Mouse (Mus musculus) hindbrain, embryonic 16.5 days (tissue): ENCODE data around the gene Arnt2. TPM values are rescaled to one million over a fixed set of nuclear protein-coding genes. Genes with fewer than 3 reads are reported as not detected.

ENCODE experiments used
- ATAC-seq: fragments of 200-750 bp; cut with Nextera tagmentation; 2 replicates; pipeline ENCODE4 v1.8.0; 2017; ENCODE audit warnings: moderate TSS enrichment, moderate library complexity
- H3K27ac ChIP-seq: fragments of 300-500 bp; sonication (generic); 2 replicates; pipeline ENCODE4 v1.5.1; 2014; ENCODE audit warnings: low read depth, mild to moderate bottlenecking, control low read depth, low read length, moderate library complexity
- H3K27me3 ChIP-seq: fragments of 300-500 bp; sonication (generic); replicated peaks from 2 replicates; pipeline ENCODE4 v1.6.1; 2014; ENCODE audit warnings: low read length; ENCODE audit not compliant: control insufficient read depth, insufficient read depth
- H3K36me3 ChIP-seq: fragments of 300-500 bp; sonication (generic); 2 replicates; pipeline ENCODE4 v1.6.1; 2014; ENCODE audit warnings: mild to moderate bottlenecking, low read length, moderate library complexity, mixed read lengths; ENCODE audit not compliant: control insufficient read depth, insufficient read depth
- H3K4me1 ChIP-seq: fragments of 300-500 bp; sonication (generic); 2 replicates; pipeline ENCODE4 v1.6.1; 2014; ENCODE audit warnings: low read depth, low read length; ENCODE audit not compliant: control insufficient read depth, insufficient read depth
- H3K4me2 ChIP-seq: fragments of 300-500 bp; sonication (generic); 2 replicates; pipeline ENCODE4 v1.6.1; 2014; ENCODE audit warnings: mild to moderate bottlenecking, low read length, control low read depth, moderate library complexity
- H3K4me3 ChIP-seq: fragments of 300-500 bp; sonication (generic); 2 replicates; pipeline ENCODE4 v1.5.1; 2014; ENCODE audit warnings: mild to moderate bottlenecking, low read length, control low read depth, moderate library complexity
- H3K9ac ChIP-seq: fragments of 300-500 bp; sonication (generic); 2 replicates; pipeline ENCODE4 v1.6.1; 2014; ENCODE audit warnings: low read depth, mild to moderate bottlenecking, control low read depth, low read length, moderate library complexity
- H3K9me3 ChIP-seq: fragments of 300-500 bp; sonication (generic); 2 replicates; pipeline ENCODE4 v1.6.1; 2014; ENCODE audit warnings: mild to moderate bottlenecking, low read length, moderate library complexity; ENCODE audit not compliant: control insufficient read depth
- WGBS: fragments of 180-500 bp; shearing (Covaris S2); extraction: QIAGEN DNeasy Blood & Tissue Kit; methylation state at CpG from one replicate; pipeline ENCODE4 v1.1.7; 2014; 5-methylcytosine and 5-hydroxymethylcytosine counted together
- polyA plus RNA-seq: library from polyadenylated mRNA; unstranded; fragments of >200 nt; fragmentation: Nextera tagmentation; extraction: Ambion mirVana; gene quantifications from 2 replicates; pipeline ENCODE4 v1.2.1, GENCODE M21; 2015

Gene Arnt2
- polyA plus RNA-seq, 1 experiment from 2014 or later = 53.8 TPM

DNA sequence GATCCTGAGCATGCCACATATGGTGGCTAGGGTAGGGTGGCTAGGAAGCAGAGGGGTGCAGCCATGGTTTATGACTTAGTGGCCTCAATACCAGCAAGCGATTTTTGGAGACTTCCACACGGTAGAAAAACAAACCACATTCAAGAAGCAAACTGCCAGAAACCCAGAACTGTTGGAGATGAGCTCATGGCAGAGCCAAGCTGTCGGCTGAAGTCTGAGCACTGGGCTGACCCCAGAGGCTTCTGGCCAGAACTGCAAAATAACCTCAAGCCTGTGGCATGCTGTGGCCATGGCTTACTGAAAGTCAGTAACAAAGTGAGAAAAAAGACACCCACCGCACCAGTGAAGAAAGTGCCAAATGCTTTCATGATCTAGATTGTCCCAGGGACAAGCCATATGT, 110.4 kb downstream of the Arnt2 start:
- H3K4me3 ChIP-seq = no peak overlapping the region
- no peak overlapping the region for H3K27ac ChIP-seq
- peaks cover 6% of the 10 kb centered on the region for H3K36me3 ChIP-seq
- no peak overlapping the region for H3K9ac ChIP-seq
- 0 out of 2 replicates have a peak, but pooled peaks have one; percentile 2 for ATAC-seq
- no peaks in the 10 kb centered on the region for H3K27me3 ChIP-seq
- H3K4me1 ChIP-seq = no peaks in the 10 kb centered on the region
- H3K9me3 ChIP-seq = no peaks in the 10 kb centered on the region
- H3K4me2 ChIP-seq = no peak overlapping the region
- 88% methylated on average over 4 of the region's 4 CpGs for WGBS

DNA sequence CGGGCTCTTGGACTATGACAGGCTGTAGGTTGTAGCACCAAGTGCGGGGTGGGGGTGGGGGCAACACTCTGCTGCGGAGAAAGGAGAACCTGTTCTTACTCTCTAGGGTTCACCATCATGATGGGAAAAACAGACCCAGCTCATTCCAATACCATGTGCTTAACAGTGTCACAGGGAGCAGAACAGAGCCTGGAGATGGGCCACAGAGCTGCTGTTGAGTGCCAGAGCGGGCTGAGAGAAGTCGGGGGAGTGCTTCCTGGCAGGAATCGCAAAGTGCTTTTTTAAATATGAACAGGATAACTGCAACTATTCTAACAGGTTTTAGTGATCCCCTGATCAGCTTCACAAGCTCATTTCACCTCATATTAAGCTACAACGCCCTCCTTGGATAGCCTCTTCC, 116.9 kb downstream of the Arnt2 start:
- Histone ChIP-seq H3K9ac (no peak overlapping the region), H3K36me3 (no peaks in the 10 kb centered on the region), H3K4me3 (no peak overlapping the region), H3K27ac (no peak overlapping the region), H3K4me2 (no peak overlapping the region), H3K27me3 (no peaks in the 10 kb centered on the region), H3K4me1 (no peaks in the 10 kb centered on the region), H3K9me3 (no peaks in the 10 kb centered on the region)
- ATAC-seq = no peak
- WGBS = 87% methylated on average over 7 of the region's 7 CpGs

DNA sequence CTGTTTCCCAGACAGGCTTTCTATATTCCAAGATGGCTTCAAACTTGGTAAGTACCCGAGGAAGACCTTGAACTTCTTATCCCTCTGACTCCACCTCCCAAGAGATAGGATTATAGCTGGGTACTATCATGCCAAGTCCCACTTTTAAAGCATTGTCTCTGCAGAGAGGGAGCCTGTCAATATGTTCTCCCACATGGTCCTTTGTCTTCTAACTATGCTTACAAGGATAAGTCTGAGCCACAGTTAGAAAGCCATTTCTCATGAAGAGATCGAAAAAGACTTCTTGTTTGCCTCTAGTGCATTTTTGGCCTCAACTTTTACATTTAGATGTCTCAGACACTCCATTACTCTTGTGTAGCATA, 122.8 kb downstream of the Arnt2 start:
- ATAC-seq = no peak
- Histone ChIP-seq H3K36me3 (peaks cover 12% of the 10 kb centered on the region), H3K27ac (no peak overlapping the region)

DNA sequence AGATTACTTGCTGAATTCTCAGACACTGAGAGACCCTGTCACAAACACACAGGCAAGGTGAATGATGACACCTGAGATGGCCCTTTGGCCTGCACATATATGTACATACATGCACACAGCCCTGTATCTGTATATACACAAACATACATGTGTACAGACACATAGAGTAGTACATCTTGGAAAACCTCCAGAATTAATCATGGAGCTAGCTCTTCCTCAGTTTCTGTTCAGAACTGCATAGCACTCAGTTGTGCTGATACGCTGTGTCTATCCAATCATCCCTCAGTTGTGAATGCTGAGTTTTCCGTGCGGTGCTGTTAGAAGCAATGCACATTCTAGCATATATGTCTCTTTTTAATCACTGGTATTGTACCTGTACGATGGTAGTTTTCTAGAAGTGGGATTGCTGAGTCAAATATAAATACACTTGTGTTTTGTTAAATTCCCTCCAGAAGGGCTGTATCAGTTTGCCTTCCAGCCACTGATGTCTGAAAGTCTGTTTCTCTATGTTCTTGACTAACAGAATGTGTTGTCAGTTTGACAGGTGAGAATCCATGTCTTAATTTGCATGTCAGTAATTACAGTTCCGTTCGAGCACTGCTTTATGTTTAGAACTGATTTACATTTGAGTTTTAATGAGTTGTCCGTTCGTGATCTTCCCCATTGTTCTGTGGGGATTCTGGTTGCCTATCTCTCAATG, 123.3 kb downstream of the Arnt2 start:
- H3K27ac ChIP-seq = no peak overlapping the region
- no peak overlapping the region for H3K4me3 ChIP-seq
- no peaks in the 10 kb centered on the region for H3K4me1 ChIP-seq
- H3K36me3 ChIP-seq = peaks cover 12% of the 10 kb centered on the region
- H3K27me3 ChIP-seq = no peaks in the 10 kb centered on the region
- no peaks in the 10 kb centered on the region for H3K9me3 ChIP-seq
- no peak overlapping the region for H3K4me2 ChIP-seq
- 75% methylated on average over 8 of the region's 8 CpGs for WGBS
- H3K9ac ChIP-seq = no peak overlapping the region
- no peak for ATAC-seq

More for the DNA sequence above, 122.8 kb downstream of the Arnt2 start:
- no peaks in the 10 kb centered on the region for H3K4me1 ChIP-seq
- H3K27me3 ChIP-seq = no peaks in the 10 kb centered on the region
- WGBS = 76% methylated on average over 2 of the region's 2 CpGs
- H3K9ac ChIP-seq = no peak overlapping the region
- no peaks in the 10 kb centered on the region for H3K9me3 ChIP-seq
- H3K4me3 ChIP-seq = no peak overlapping the region
- H3K4me2 ChIP-seq = no peak overlapping the region

DNA sequence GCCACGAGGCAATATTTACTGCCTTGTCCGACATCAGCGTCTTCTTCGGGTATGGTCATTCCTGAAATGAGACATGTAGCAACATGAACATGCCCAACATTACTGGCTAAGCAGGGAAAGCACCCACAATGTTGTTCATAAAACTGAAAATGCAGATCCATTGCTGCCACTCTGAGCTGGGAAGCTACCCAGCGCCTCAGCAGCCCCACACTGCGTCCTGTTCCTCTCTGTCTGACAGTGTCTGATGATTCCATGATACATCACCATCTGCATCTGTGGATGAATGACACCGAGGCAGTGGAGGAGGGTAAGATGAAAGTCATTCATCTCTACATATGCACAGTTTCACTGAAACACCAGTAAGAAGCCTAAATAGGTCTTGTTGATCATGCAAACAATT, 124.2 kb downstream of the Arnt2 start:
- Histone ChIP-seq H3K9me3 (no peaks in the 10 kb centered on the region), H3K4me2 (no peak overlapping the region), H3K27me3 (no peaks in the 10 kb centered on the region), H3K4me3 (no peak overlapping the region), H3K27ac (no peak overlapping the region), H3K9ac (no peak overlapping the region), H3K4me1 (no peaks in the 10 kb centered on the region), H3K36me3 (peaks cover 14% of the 10 kb centered on the region)
- no peak for ATAC-seq
- 90% methylated on average over 7 of the region's 7 CpGs for WGBS

DNA sequence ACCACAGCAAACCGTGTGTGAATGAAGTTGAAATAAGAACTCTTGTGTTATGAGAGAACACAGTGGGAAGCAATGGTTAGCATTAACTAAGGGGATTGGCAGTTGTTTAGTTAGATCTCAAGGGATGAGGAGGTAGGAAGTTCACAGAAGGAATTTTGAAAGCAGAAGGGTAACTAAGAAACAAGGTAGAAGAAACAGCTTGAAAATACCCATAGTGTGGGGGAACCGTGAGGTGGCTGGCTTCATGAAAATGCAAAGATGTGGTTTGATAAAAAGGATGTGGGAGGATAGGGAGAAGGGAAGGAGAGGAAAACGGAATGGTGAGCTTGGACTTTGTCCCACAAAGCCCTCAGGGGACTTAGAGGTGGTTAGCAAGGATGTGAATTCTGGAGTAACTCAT, 125.0 kb downstream of the Arnt2 start:
- no peak overlapping the region for H3K9ac ChIP-seq
- ATAC-seq = no peak
- H3K4me1 ChIP-seq = no peaks in the 10 kb centered on the region
- H3K4me2 ChIP-seq = no peak overlapping the region
- 75% methylated on average over 3 of the region's 3 CpGs for WGBS
- H3K27me3 ChIP-seq = no peaks in the 10 kb centered on the region
- H3K4me3 ChIP-seq = no peak overlapping the region
- no peak overlapping the region for H3K27ac ChIP-seq
- peaks cover 14% of the 10 kb centered on the region for H3K36me3 ChIP-seq
- H3K9me3 ChIP-seq = no peaks in the 10 kb centered on the region

DNA sequence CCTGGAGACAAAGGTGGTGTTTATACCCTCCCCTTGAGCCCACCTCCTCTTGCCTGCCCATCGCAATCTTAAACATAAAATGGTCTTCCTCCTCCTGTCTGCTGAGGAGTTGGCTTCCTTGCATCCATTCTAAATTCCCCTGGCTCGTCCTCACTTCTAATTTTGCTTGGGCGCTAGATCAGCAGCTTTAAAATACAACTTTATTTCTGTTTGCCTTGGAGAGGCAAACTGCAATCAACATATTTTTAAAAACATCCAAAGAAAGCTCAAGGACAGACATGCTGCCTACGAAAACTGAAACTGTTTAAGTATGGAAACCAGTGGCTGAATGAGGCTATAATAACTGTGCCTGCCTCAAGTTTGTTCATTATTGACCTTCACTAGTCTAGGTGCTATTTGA, 127.7 kb downstream of the Arnt2 start:
- WGBS = 89% methylated on average over 4 of the region's 4 CpGs

DNA sequence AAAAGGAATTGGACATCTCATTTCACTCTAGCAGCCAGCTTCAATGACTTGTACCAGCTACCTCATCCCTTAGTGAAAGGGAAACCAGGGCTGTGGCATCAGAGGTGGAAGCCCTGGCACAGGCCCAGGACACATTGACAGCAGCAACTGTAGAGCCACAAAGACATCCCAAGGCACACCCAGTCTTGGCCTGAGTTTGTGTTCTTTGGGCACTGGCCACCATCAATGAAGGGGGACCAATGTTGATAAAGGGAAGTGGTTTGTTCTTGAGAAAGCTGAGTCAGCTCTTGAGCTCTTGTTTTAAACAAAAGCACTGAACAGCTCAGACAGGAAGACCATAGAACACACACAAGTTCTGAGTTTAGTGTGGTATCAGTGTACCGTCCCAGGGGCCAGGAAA, 130.7 kb downstream of the Arnt2 start:
- Histone ChIP-seq H3K9ac (no peak overlapping the region), H3K4me3 (no peak overlapping the region), H3K4me2 (no peak overlapping the region), H3K27ac (no peak overlapping the region), H3K9me3 (no peaks in the 10 kb centered on the region), H3K4me1 (no peaks in the 10 kb centered on the region), H3K27me3 (no peaks in the 10 kb centered on the region), H3K36me3 (peaks cover 23% of the 10 kb centered on the region)
- WGBS = 76% methylated on average over 1 of the region's 1 CpGs
- no peak for ATAC-seq

More for the DNA sequence above, 127.7 kb downstream of the Arnt2 start:
- Histone ChIP-seq H3K4me3 (no peak overlapping the region), H3K27me3 (no peaks in the 10 kb centered on the region), H3K36me3 (peaks cover 22% of the 10 kb centered on the region), H3K9me3 (no peaks in the 10 kb centered on the region), H3K4me1 (no peaks in the 10 kb centered on the region), H3K4me2 (no peak overlapping the region), H3K9ac (no peak overlapping the region), H3K27ac (no peak overlapping the region)
- ATAC-seq = no peak

DNA sequence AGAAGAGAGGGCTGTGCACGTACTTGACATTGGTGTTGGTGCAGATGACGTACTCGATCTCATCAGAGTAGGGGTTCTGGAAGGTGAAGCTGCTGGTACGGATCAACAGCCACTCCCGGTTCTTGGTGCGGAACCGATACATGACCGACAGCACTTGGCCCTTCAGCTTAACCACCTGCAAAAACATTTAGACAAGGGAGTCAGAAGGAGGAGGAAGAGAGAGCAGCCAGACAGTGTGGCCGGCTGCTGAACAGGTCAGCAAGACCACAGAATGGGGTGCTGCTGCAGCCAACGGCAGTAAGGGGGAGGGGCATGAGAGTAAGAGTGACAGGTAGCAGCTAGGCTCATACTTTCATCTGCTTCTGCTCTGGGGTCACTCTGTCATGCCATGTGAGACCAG, 134.7 kb downstream of the Arnt2 start:
- Histone ChIP-seq H3K36me3 (peaks cover 21% of the 10 kb centered on the region), H3K4me2 (no peak overlapping the region), H3K4me1 (no peaks in the 10 kb centered on the region), H3K27me3 (no peaks in the 10 kb centered on the region), H3K4me3 (no peak overlapping the region), H3K27ac (no peak overlapping the region), H3K9ac (no peak overlapping the region), H3K9me3 (no peaks in the 10 kb centered on the region)
- no peak for ATAC-seq
- 84% methylated on average over 10 of the region's 10 CpGs for WGBS

DNA sequence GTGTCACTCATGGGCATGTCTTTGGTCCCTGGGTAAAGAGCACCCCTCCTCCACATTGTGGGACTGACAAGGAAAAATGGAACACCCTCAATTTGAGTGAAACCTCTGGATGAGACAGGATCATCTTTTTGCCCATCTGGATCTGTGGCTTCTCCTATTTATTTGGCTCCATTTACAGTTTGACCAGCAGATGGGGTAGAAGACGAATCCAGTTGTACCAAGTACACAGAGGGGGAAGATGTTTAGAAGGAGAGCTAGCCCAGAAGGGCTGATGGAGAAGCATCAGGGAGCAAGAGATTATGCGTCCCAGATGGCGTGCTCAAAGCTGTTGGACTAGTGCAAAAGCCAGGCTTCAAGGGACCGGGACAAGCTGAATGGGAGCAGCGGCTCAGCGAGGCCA, 136.0 kb downstream of the Arnt2 start:
- no peaks in the 10 kb centered on the region for H3K27me3 ChIP-seq
- H3K4me2 ChIP-seq = no peak overlapping the region
- no peaks in the 10 kb centered on the region for H3K4me1 ChIP-seq
- H3K36me3 ChIP-seq = peaks cover 13% of the 10 kb centered on the region
- WGBS = 84% methylated on average over 6 of the region's 6 CpGs
- no peak overlapping the region for H3K27ac ChIP-seq
- ATAC-seq = no peak
- no peak overlapping the region for H3K4me3 ChIP-seq
- no peaks in the 10 kb centered on the region for H3K9me3 ChIP-seq
- H3K9ac ChIP-seq = no peak overlapping the region
